Mouse (Mus musculus): ENCODE results near the gene Amotl1. TPM values are rescaled to one million over a fixed set of nuclear protein-coding genes. Genes with fewer than 3 reads are reported as not detected.
"Not testable (repeated sequence)": the region's sequence is repeated elsewhere in the genome, so short reads cannot be mapped to it uniquely, and the experiment has no call there.

Amotl1 gene
- polyA plus RNA-seq, 1 experiment: not detected

DNA sequence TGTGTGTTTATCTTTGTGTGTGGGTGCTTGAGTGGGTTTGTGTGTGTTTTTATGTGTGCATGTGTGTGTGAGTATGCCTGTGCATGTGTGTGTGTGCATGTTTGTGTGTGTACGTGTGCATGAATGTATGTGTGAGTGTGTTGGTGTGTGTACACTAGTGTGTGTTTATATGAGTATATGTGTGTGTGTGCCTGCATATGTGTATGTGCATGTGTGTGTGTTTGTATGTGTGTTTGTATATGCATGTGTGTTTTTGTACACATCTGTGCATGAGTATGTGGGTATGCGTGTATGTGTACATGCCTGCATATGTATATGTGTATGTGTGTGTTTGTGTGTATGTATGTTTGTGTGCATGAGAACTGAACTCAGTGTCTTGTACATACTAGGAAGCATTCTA is 46.7 kb downstream of the Amotl1 start:
- 100% methylated on average over 2 of the region's 2 CpGs for WGBS
- no peak overlapping the region for H3K4me3 ChIP-seq (ENCODE audit: insufficient read depth, low read depth, low read length)
- no peak overlapping the region for H3K27ac ChIP-seq (ENCODE audit: insufficient read depth, low read depth, low read length)
- H3K4me1 ChIP-seq (ENCODE audit: control insufficient read depth, insufficient read depth, low read length): peaks cover 13% of the 10 kb centered on the region
- TF ChIP-seq POLR2A (IDR thresholded peaks at IDR 0.05; ENCODE audit: insufficient read depth, low read depth, low read length) (no peak), CTCF (IDR thresholded peaks at IDR 0.05; ENCODE audit: insufficient read depth, low read depth, low read length) (no peak)

DNA sequence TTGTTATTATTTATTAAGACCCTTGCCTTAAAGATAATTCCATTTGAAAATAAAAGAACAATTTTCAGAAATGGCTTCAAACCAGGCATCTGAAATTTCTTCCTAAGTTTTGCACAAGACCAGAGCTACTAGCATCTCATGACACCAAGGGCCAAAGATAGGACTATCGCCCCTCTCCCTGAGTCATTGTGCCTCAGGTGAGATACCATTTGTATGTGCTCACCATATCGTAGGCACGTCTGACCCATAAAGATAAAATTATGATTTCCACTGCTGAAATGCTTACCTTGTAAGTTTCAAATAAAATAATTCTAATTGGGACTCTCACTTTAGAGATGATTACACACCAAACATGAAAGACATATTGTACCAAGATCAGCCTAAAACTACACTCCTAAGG is 47.4 kb downstream of the Amotl1 start:
- Histone ChIP-seq H3K4me3 (ENCODE audit: insufficient read depth, low read depth, low read length) (no peak overlapping the region), H3K27ac (ENCODE audit: insufficient read depth, low read depth, low read length) (no peak overlapping the region), H3K4me1 (ENCODE audit: control insufficient read depth, insufficient read depth, low read length) (peaks cover 13% of the 10 kb centered on the region)
- no peak for TF ChIP-seq POLR2A (IDR thresholded peaks at IDR 0.05; ENCODE audit: insufficient read depth, low read depth, low read length)
- no peak for TF ChIP-seq CTCF (IDR thresholded peaks at IDR 0.05; ENCODE audit: insufficient read depth, low read depth, low read length)
- WGBS: 97% methylated on average over 3 of the region's 3 CpGs

DNA sequence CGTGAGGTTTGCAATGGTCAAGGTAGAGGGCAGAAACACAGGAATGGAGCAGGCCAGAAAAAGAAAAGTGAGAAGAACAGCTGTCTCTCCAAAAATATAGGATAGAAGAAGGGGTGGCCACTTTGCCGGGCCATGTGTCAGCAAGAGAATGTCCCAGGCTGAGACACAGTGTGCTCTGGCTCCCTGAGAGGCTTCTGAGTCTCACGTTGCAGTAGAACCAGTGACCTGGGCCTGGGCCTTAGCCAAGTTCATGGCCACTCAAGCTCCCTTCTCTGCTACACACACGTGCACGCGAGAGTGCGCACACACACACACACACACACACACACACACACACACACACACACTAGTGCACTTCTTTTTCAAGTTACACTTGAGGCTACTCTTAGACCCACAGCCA is 48.0 kb downstream of the Amotl1 start:
- TF ChIP-seq CTCF (IDR thresholded peaks at IDR 0.05; ENCODE audit: insufficient read depth, low read depth, low read length) (no peak), POLR2A (IDR thresholded peaks at IDR 0.05; ENCODE audit: insufficient read depth, low read depth, low read length) (no peak)
- Histone ChIP-seq H3K4me1 (ENCODE audit: control insufficient read depth, insufficient read depth, low read length) (peaks cover 13% of the 10 kb centered on the region), H3K4me3 (ENCODE audit: insufficient read depth, low read depth, low read length) (no peak overlapping the region), H3K27ac (ENCODE audit: insufficient read depth, low read depth, low read length) (no peak overlapping the region)
- WGBS: 73% methylated on average over 7 of the region's 7 CpGs

DNA sequence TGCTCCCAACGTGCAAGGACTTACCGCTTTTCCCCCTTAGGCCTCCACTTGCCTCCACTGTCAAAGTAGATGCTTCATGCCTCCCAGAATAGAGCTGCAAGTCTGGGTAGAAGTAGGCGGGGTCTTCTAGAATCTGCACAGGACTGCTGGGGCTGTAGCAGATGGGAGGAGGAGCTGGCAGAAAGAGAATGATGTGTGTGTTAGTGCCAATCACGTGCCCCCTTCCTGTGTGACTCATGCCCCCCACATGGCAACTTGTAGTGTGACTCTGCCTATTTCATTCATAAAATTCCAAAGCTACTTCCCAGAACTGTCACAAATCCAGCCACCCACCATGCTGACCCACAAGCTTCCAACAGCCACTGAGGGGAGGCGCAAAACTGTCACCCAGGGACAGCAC is 48.4 kb downstream of the Amotl1 start:
- TF ChIP-seq POLR2A (IDR thresholded peaks at IDR 0.05; ENCODE audit: insufficient read depth, low read depth, low read length): no peak
- no peak for TF ChIP-seq CTCF (IDR thresholded peaks at IDR 0.05; ENCODE audit: insufficient read depth, low read depth, low read length)
- peaks cover 13% of the 10 kb centered on the region for H3K4me1 ChIP-seq (ENCODE audit: control insufficient read depth, insufficient read depth, low read length)
- H3K27ac ChIP-seq (ENCODE audit: insufficient read depth, low read depth, low read length): no peak overlapping the region
- H3K4me3 ChIP-seq (ENCODE audit: insufficient read depth, low read depth, low read length): no peak overlapping the region
- WGBS: 67% methylated on average over 5 of the region's 5 CpGs

DNA sequence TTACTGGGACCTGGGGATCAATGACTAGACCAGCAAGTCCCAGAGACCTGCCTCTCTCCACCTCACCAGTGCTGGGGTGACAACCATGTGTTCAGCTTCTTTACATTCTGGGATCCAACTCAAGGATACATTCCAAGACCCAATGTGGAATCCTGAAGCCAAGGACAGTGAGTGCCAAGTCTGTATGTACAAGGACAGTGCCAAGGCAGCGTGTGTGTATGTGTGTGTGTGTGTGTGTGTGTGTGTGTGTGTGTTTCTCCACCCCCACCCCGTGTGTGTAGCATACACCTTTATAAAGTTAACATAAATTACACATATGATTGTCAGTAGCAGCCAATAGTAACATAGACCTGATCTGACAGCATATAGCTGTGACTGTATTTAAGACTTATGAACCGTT is 49.0 kb downstream of the Amotl1 start:
- no peak overlapping the region for H3K27ac ChIP-seq (ENCODE audit: insufficient read depth, low read depth, low read length)
- no peak for TF ChIP-seq CTCF (IDR thresholded peaks at IDR 0.05; ENCODE audit: insufficient read depth, low read depth, low read length)
- no peak for TF ChIP-seq POLR2A (IDR thresholded peaks at IDR 0.05; ENCODE audit: insufficient read depth, low read depth, low read length)
- WGBS: 89% methylated on average over 3 of the region's 3 CpGs
- H3K4me3 ChIP-seq (ENCODE audit: insufficient read depth, low read depth, low read length): no peak overlapping the region
- H3K4me1 ChIP-seq (ENCODE audit: control insufficient read depth, insufficient read depth, low read length): peaks cover 13% of the 10 kb centered on the region

DNA sequence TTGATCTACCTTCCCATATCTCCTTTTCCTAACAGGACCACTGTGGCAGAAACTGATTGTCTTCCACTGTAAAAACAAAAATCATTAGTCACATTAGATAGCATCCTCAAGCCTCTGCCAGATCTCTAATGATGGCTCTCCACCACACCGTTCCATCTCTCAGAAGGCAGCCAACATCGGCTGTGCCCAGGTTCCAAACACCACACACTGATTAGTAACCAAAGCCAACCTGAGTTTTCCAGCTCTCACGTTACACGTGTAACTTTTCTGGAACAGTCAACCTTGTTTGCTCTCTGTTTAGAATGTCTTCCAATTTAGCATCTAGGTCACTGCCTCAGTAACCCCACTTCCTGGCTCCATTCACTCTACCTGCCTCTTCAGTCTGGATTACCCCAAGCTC is 51.0 kb downstream of the Amotl1 start:
- Histone ChIP-seq H3K4me1 (ENCODE audit: control insufficient read depth, insufficient read depth, low read length) (peaks cover 13% of the 10 kb centered on the region), H3K27ac (ENCODE audit: insufficient read depth, low read depth, low read length) (no peak overlapping the region), H3K4me3 (ENCODE audit: insufficient read depth, low read depth, low read length) (no peak overlapping the region)
- TF ChIP-seq CTCF (IDR thresholded peaks at IDR 0.05; ENCODE audit: insufficient read depth, low read depth, low read length) (no peak), POLR2A (IDR thresholded peaks at IDR 0.05; ENCODE audit: insufficient read depth, low read depth, low read length) (no peak)
- WGBS: 83% methylated on average over 4 of the region's 4 CpGs

DNA sequence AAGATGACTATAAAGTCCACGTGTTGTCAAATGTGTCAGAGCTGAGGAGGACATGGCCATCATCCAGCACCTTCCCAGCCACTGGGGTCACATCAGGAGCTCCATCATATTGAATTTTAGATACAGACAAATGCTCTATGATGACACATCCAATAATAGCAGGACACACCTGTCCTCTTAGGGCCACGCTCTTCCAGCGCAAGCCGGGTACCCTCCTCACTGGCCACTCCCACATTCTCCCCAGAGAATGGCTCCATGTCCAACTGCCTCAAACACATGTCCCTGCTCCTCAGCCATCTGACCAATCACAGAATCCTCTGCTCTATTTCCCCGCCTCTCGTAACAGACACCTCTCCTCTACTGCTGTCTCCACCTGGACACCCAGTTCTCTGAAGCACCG is 54.2 kb downstream of the Amotl1 start:
- TF ChIP-seq CTCF (IDR thresholded peaks at IDR 0.05; ENCODE audit: insufficient read depth, low read depth, low read length) (no peak), POLR2A (IDR thresholded peaks at IDR 0.05; ENCODE audit: insufficient read depth, low read depth, low read length) (no peak)
- Histone ChIP-seq H3K4me3 (ENCODE audit: insufficient read depth, low read depth, low read length) (no peak overlapping the region), H3K4me1 (ENCODE audit: control insufficient read depth, insufficient read depth, low read length) (peaks cover 6% of the 10 kb centered on the region), H3K27ac (ENCODE audit: insufficient read depth, low read depth, low read length) (no peak overlapping the region)
- WGBS: 91% methylated on average over 7 of the region's 7 CpGs

DNA sequence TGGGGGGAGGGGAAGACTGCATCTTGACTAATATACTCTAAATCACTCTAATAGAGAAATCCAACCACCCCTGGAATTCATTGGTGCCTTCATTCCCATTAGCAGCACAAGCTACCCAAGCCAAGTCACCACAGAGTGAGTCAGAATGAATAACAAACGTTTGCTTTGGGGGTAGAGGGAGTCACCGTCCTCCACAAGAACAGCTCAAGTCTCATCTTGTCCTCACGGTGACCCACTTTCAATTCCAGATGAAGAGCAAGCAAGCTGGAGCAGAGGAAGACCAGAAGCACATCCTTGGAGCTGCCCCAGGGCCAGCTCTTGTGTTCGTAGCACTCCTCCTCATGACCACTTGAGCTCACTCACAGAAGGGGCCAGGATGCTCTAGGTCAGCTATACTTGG is 56.2 kb downstream of the Amotl1 start:
- Histone ChIP-seq H3K27ac (ENCODE audit: insufficient read depth, low read depth, low read length) (peak overlapping the region; percentile 41; the same call in 1 of the 2 replicates), H3K4me1 (ENCODE audit: control insufficient read depth, insufficient read depth, low read length) (peaks cover 6% of the 10 kb centered on the region), H3K4me3 (ENCODE audit: insufficient read depth, low read depth, low read length) (no peak overlapping the region)
- TF ChIP-seq POLR2A (IDR thresholded peaks at IDR 0.05; ENCODE audit: insufficient read depth, low read depth, low read length) (no peak), CTCF (IDR thresholded peaks at IDR 0.05; ENCODE audit: insufficient read depth, low read depth, low read length) (no peak)
- WGBS: 46% methylated on average over 4 of the region's 4 CpGs

DNA sequence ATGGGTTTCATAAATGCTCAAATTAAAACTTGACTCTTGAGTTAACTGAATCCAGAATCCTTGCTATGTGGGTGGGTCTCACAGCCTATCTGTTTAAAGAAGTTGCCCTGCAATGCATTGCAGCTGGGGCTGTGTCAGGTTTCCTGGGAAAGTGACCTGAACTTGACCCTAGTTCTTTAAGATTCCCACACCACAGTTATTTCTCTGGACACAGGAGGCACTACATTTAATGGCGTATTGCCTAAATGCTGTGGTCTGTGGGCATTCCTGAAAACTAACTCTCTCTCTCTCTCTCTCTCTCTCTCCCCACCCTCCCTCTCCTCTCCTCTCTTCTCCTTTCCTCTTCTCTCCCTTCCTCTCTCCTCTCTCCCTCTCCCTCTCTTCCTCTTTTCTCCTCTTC is 59.2 kb downstream of the Amotl1 start:
- WGBS: 85% methylated on average over 1 of the region's 1 CpGs
- H3K4me1 ChIP-seq (ENCODE audit: control insufficient read depth, insufficient read depth, low read length): peaks cover 4% of the 10 kb centered on the region
- H3K27ac ChIP-seq (ENCODE audit: insufficient read depth, low read depth, low read length): no peak overlapping the region
- no peak for TF ChIP-seq CTCF (IDR thresholded peaks at IDR 0.05; ENCODE audit: insufficient read depth, low read depth, low read length)
- no peak for TF ChIP-seq POLR2A (IDR thresholded peaks at IDR 0.05; ENCODE audit: insufficient read depth, low read depth, low read length)
- H3K4me3 ChIP-seq (ENCODE audit: insufficient read depth, low read depth, low read length): no peak overlapping the region

DNA sequence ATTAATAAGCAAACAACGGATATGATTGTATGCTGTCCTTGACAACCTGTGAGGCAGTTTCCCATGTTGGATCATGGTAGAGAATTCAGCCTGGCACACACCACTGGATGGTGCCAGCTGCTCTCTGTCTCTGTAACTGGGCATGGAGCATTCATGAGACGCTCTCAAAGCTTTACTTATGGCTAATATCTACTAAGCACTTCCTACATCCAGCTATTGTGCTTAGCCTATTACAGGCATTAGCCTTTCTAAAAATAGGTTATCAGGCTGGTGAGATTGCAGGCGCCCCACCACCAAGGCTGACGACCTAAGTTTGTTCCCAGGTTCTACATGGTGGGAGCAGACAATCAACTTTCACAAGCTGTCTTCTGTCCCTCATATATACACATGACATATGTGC is 65.9 kb downstream of the Amotl1 start:
- no peak overlapping the region for H3K27ac ChIP-seq (ENCODE audit: insufficient read depth, low read depth, low read length)
- H3K4me3 ChIP-seq (ENCODE audit: insufficient read depth, low read depth, low read length): no peak overlapping the region
- peaks cover 11% of the 10 kb centered on the region for H3K4me1 ChIP-seq (ENCODE audit: control insufficient read depth, insufficient read depth, low read length)
- TF ChIP-seq POLR2A (IDR thresholded peaks at IDR 0.05; ENCODE audit: insufficient read depth, low read depth, low read length): no peak
- TF ChIP-seq CTCF (IDR thresholded peaks at IDR 0.05; ENCODE audit: insufficient read depth, low read depth, low read length): no peak
- 56% methylated on average over 4 of the region's 4 CpGs for WGBS

DNA sequence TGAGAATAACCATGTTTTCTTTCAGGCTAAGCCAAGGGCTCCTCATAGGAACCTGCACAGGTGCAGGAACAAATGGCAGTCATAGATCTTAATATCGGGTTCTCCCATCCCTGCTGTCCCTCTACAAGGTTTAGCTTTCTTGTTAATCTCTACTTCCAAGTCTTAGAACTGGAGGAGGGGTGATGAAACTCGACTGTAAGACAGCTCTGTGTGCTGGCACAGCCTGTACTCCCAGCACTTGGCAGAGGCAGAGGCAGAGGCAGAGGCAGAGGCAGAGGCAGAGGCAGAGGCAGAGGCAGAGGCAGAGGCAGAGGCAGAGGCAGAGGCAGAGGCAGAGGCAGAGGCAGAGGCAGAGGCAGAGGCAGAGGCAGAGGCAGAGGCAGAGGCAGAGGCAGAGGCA is 68.5 kb downstream of the Amotl1 start:
- WGBS: 50% methylated on average over 2 of the region's 2 CpGs
- H3K27ac ChIP-seq (ENCODE audit: insufficient read depth, low read depth, low read length); H3K4me3 ChIP-seq (ENCODE audit: insufficient read depth, low read depth, low read length): not testable (repeated sequence)
- H3K4me1 ChIP-seq (ENCODE audit: control insufficient read depth, insufficient read depth, low read length): peaks cover 11% of the 10 kb centered on the region
